Mouse (Mus musculus): ENCODE measurements around the gene Nepro. TPM values are rescaled to one million over a fixed set of nuclear protein-coding genes. Genes with fewer than 3 reads are reported as not detected.

Nepro gene
- polyA plus RNA-seq, 1 experiment from 2014 or later = 7.9 TPM

- 77% methylated on average over 22 of the region's 22 CpGs for WGBS
- Histone ChIP-seq H3K27me3 (replicated peaks; ENCODE audit: control insufficient read depth, insufficient read depth, low read length) (no peaks in the 10 kb centered on the region), H3K36me3 (ENCODE audit: control insufficient read depth, insufficient read depth, low read length) (no peaks in the 10 kb centered on the region), H3K9me3 (ENCODE audit: control insufficient read depth, low read length) (no peaks in the 10 kb centered on the region), H3K4me2 (ENCODE audit: low read depth, low read length) (no peak within 1 kb of the TSS), H3K9ac (ENCODE audit: low read depth, low read length) (no peak within 1 kb of the TSS), H3K4me3 (ENCODE audit: low read depth, low read length) (no peak within 1 kb of the TSS), H3K27ac (replicated peaks; ENCODE audit: low read depth, low read length) (no peak within 1 kb of the TSS), H3K4me1 (ENCODE audit: control insufficient read depth, insufficient read depth, low read length) (no peaks in the 10 kb centered on the region)
- ATAC-seq (ENCODE audit: low read depth) (no peak), DNase-seq (ENCODE audit: low spot score) (no peak)
These were observed 41.6 kb downstream of the Nepro start, which contains the start of gene Cd200r1 for GRCm38 (mm10) chr16:44765555-44766319. Cd200r1 (plus strand) TSS chr16:44765736.

- DNase-seq (ENCODE audit: low spot score) (no peak), ATAC-seq (ENCODE audit: low read depth) (no peak)
- Histone ChIP-seq H3K27ac (replicated peaks; ENCODE audit: low read depth, low read length) (no peak overlapping the region), H3K4me1 (ENCODE audit: control insufficient read depth, insufficient read depth, low read length) (no peaks in the 10 kb centered on the region), H3K27me3 (replicated peaks; ENCODE audit: control insufficient read depth, insufficient read depth, low read length) (no peaks in the 10 kb centered on the region), H3K4me2 (ENCODE audit: low read depth, low read length) (no peak overlapping the region), H3K4me3 (ENCODE audit: low read depth, low read length) (no peak overlapping the region), H3K9ac (ENCODE audit: low read depth, low read length) (no peak overlapping the region), H3K9me3 (ENCODE audit: control insufficient read depth, low read length) (no peaks in the 10 kb centered on the region), H3K36me3 (ENCODE audit: control insufficient read depth, insufficient read depth, low read length) (no peaks in the 10 kb centered on the region)
- 85% methylated on average over 9 of the region's 9 CpGs for WGBS
These were observed 42.3 kb downstream of the Nepro start for GRCm38 (mm10) chr16:44766320-44766892.

DNA sequence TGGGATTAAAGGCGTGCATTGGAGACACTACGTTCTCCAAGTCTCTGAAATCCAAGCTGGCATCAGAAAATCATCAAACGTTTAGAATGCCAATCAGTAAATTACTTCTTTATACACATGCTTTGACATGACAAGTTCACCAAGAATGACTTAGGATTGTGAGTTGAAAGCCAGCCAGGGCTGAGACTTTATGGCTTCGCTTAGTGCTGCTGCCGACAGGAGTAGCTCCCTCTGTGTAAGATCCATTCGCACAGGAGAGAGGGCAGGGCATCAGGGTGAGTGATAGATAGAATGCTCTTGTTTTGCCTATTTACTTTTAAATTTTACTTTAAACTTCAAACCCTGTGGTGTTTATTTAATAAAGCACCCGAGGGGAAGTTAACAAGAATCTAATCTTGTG, 43.4 kb downstream of the Nepro start:
- WGBS = 85% methylated on average over 7 of the region's 7 CpGs
- Histone ChIP-seq H3K27me3 (replicated peaks; ENCODE audit: control insufficient read depth, insufficient read depth, low read length) (no peaks in the 10 kb centered on the region), H3K36me3 (ENCODE audit: control insufficient read depth, insufficient read depth, low read length) (no peaks in the 10 kb centered on the region), H3K4me1 (ENCODE audit: control insufficient read depth, insufficient read depth, low read length) (no peaks in the 10 kb centered on the region), H3K4me3 (ENCODE audit: low read depth, low read length) (no peak overlapping the region), H3K9ac (ENCODE audit: low read depth, low read length) (no peak overlapping the region), H3K27ac (replicated peaks; ENCODE audit: low read depth, low read length) (no peak overlapping the region), H3K9me3 (ENCODE audit: control insufficient read depth, low read length) (no peaks in the 10 kb centered on the region), H3K4me2 (ENCODE audit: low read depth, low read length) (no peak overlapping the region)
- ATAC-seq (ENCODE audit: low read depth) = no peak
- no peak for DNase-seq (ENCODE audit: low spot score)

GRCm38 (mm10) chr16:44767967-44768366, 43.9 kb downstream of the Nepro start:
- Histone ChIP-seq H3K9ac (ENCODE audit: low read depth, low read length) (no peak overlapping the region), H3K9me3 (ENCODE audit: control insufficient read depth, low read length) (no peaks in the 10 kb centered on the region), H3K36me3 (ENCODE audit: control insufficient read depth, insufficient read depth, low read length) (no peaks in the 10 kb centered on the region), H3K4me3 (ENCODE audit: low read depth, low read length) (no peak overlapping the region), H3K4me1 (ENCODE audit: control insufficient read depth, insufficient read depth, low read length) (no peaks in the 10 kb centered on the region), H3K4me2 (ENCODE audit: low read depth, low read length) (no peak overlapping the region), H3K27me3 (replicated peaks; ENCODE audit: control insufficient read depth, insufficient read depth, low read length) (no peaks in the 10 kb centered on the region), H3K27ac (replicated peaks; ENCODE audit: low read depth, low read length) (no peak overlapping the region)
- DNase-seq (ENCODE audit: low spot score) (peak; percentile 51), ATAC-seq (ENCODE audit: low read depth) (peak; percentile 33; the same call in 1 of the 2 replicates)
- 39% methylated on average over 2 of the region's 2 CpGs for WGBS

DNA sequence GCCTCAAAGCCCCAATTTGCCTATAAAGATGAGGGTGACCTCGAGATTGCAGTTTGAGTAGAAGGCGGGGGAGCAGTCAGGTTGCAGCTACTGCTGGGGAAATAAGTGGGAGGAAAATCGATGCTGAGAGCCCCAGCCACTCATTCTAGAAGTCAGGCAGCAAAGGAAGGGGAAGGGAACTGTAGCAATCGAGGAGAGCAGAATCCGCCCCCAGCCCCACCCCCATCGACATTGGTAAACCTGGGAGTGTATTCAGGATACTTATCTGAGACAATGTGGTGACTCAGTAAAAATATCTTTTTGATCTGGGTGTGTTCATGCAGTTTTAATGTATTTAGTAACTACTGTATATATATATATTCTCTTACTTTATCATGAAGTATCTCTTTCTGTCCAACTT, 48.5 kb downstream of the Nepro start:
- Histone ChIP-seq H3K4me2 (ENCODE audit: low read depth, low read length) (no peak overlapping the region), H3K9me3 (ENCODE audit: control insufficient read depth, low read length) (no peaks in the 10 kb centered on the region), H3K36me3 (ENCODE audit: control insufficient read depth, insufficient read depth, low read length) (no peaks in the 10 kb centered on the region), H3K27ac (replicated peaks; ENCODE audit: low read depth, low read length) (no peak overlapping the region), H3K27me3 (replicated peaks; ENCODE audit: control insufficient read depth, insufficient read depth, low read length) (no peaks in the 10 kb centered on the region), H3K4me1 (ENCODE audit: control insufficient read depth, insufficient read depth, low read length) (no peaks in the 10 kb centered on the region), H3K9ac (ENCODE audit: low read depth, low read length) (no peak overlapping the region), H3K4me3 (ENCODE audit: low read depth, low read length) (no peak overlapping the region)
- DNase-seq (ENCODE audit: low spot score) (no peak), ATAC-seq (ENCODE audit: low read depth) (no peak)
- WGBS = 74% methylated on average over 6 of the region's 6 CpGs

DNA sequence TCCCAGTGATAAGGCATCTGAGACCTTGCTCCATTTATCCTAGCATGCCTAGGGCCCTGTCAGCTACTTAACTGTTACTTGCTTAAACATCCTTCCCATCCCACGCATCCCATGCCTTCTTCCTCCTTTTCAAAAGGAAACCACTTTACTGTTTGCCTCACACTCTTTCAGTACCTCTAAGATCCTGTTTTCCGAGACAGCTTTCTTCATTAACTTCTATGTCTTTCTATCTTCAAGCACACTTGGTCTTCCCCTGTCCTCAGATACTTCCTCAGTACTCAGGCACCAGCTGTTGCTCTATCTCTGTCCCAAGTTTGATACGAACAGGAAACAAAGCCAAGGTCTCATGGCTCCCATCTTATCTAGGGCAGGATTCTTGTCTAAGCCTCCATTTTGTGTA, 49.6 kb downstream of the Nepro start:
- no peaks in the 10 kb centered on the region for H3K36me3 ChIP-seq (ENCODE audit: control insufficient read depth, insufficient read depth, low read length)
- no peaks in the 10 kb centered on the region for H3K27me3 ChIP-seq (replicated peaks; ENCODE audit: control insufficient read depth, insufficient read depth, low read length)
- no peak overlapping the region for H3K4me3 ChIP-seq (ENCODE audit: low read depth, low read length)
- no peak overlapping the region for H3K4me2 ChIP-seq (ENCODE audit: low read depth, low read length)
- 86% methylated on average over 3 of the region's 3 CpGs for WGBS
- no peak for ATAC-seq (ENCODE audit: low read depth)
- no peaks in the 10 kb centered on the region for H3K4me1 ChIP-seq (ENCODE audit: control insufficient read depth, insufficient read depth, low read length)
- no peak overlapping the region for H3K27ac ChIP-seq (replicated peaks; ENCODE audit: low read depth, low read length)
- DNase-seq (ENCODE audit: low spot score) = no peak
- H3K9ac ChIP-seq (ENCODE audit: low read depth, low read length) = no peak overlapping the region
- no peaks in the 10 kb centered on the region for H3K9me3 ChIP-seq (ENCODE audit: control insufficient read depth, low read length)

DNA sequence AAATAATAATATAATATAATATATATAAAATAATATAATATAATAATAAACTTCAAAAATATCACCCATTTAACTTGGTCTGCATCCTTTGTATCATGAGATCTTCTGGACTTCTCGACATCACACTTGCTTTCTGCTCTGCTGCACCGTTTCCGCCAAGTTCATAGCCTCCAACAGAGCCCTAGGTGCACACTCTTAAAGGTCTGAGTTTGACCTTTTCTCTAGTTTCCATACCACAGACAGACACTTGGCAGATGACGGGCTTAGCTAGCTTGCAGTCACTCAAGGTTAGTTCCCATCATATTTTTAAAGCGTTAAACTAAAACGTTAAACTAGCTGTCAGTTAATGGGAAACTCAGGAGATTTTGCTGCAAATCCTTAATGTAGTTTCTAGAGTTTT, 50.1 kb downstream of the Nepro start:
- Histone ChIP-seq H3K27me3 (replicated peaks; ENCODE audit: control insufficient read depth, insufficient read depth, low read length) (no peaks in the 10 kb centered on the region), H3K9ac (ENCODE audit: low read depth, low read length) (no peak overlapping the region), H3K4me2 (ENCODE audit: low read depth, low read length) (no peak overlapping the region), H3K9me3 (ENCODE audit: control insufficient read depth, low read length) (no peaks in the 10 kb centered on the region), H3K27ac (replicated peaks; ENCODE audit: low read depth, low read length) (no peak overlapping the region), H3K4me1 (ENCODE audit: control insufficient read depth, insufficient read depth, low read length) (no peaks in the 10 kb centered on the region), H3K36me3 (ENCODE audit: control insufficient read depth, insufficient read depth, low read length) (no peaks in the 10 kb centered on the region), H3K4me3 (ENCODE audit: low read depth, low read length) (no peak overlapping the region)
- DNase-seq (ENCODE audit: low spot score) = no peak
- WGBS = 81% methylated on average over 6 of the region's 6 CpGs
- no peak for ATAC-seq (ENCODE audit: low read depth)

- Histone ChIP-seq H3K36me3 (ENCODE audit: control insufficient read depth, insufficient read depth, low read length) (no peaks in the 10 kb centered on the region), H3K9ac (ENCODE audit: low read depth, low read length) (no peak overlapping the region), H3K4me1 (ENCODE audit: control insufficient read depth, insufficient read depth, low read length) (no peaks in the 10 kb centered on the region), H3K4me3 (ENCODE audit: low read depth, low read length) (no peak overlapping the region), H3K9me3 (ENCODE audit: control insufficient read depth, low read length) (no peaks in the 10 kb centered on the region), H3K27me3 (replicated peaks; ENCODE audit: control insufficient read depth, insufficient read depth, low read length) (no peaks in the 10 kb centered on the region), H3K27ac (replicated peaks; ENCODE audit: low read depth, low read length) (no peak overlapping the region), H3K4me2 (ENCODE audit: low read depth, low read length) (no peak overlapping the region)
- WGBS = 74% methylated on average over 17 of the region's 17 CpGs
- DNase-seq (ENCODE audit: low spot score) (peak; percentile 16), ATAC-seq (ENCODE audit: low read depth) (no peak)
These were observed 54.5 kb downstream of the Nepro start for GRCm38 (mm10) chr16:44778538-44779147.

All from embryonic facial prominence, embryonic 14.5 days (tissue).